Mouse (Mus musculus): ENCODE results near the gene Ifna14. TPM values are rescaled to one million over a fixed set of nuclear protein-coding genes. Genes with fewer than 3 reads are reported as not detected.

The Ifna14 gene
- polyA plus RNA-seq, 2 experiments = not detected

- H3K36me3 ChIP-seq (replicated peaks; ENCODE audit: control insufficient read depth, insufficient read depth, low read depth) = no peaks in the 10 kb centered on the region
- H3K27ac ChIP-seq = peak overlapping the region; percentile 70
- H3K27me3 ChIP-seq (ENCODE audit: control insufficient read depth, insufficient read depth, low read length) = no peaks in the 10 kb centered on the region
- peaks cover 22 to 34% of the 10 kb centered on the region in 2 experiments for H3K4me1 ChIP-seq (replicated peaks; ENCODE audit: control insufficient read depth in 2 of 2, insufficient read depth in 2 of 2, low read length in 1 of 2)
- DNase-seq (ENCODE audit: low read depth in 3 of 3, low spot score in 3 of 3) (peak; percentile 52 to 70 (median 52)), ATAC-seq (ENCODE audit: insufficient read depth) (peak; percentile 97)
- no peaks in the 10 kb centered on the region for H3K9me3 ChIP-seq (ENCODE audit: control insufficient read depth, low read length)
- peak overlapping the region; percentile 31 for H3K9ac ChIP-seq (replicated peaks)
- H3K4me2 ChIP-seq (ENCODE audit: low read depth) = peak overlapping the region; percentile 49
- no peak for TF ChIP-seq CTCF (IDR thresholded peaks at IDR 0.05; ENCODE audit: low read depth)
- TF ChIP-seq EP300 (IDR thresholded peaks at IDR 0.05; ENCODE audit: low read depth) = peak; percentile 88
- 11% methylated on average over 1 of the region's 1 CpGs for WGBS (ENCODE audit: insufficient replicate concordance)
- no peak overlapping the region for H3K4me3 ChIP-seq (ENCODE audit: insufficient read depth in 1 of 2, low read depth in 2 of 2, low read length in 2 of 2)
Observed at GRCm38 (mm10) chr4:88535742-88536141, 35.9 kb downstream of the Ifna14 start.

- H3K4me3 ChIP-seq (ENCODE audit: insufficient read depth in 1 of 2, low read depth in 2 of 2, low read length in 2 of 2) = no peak overlapping the region
- 67% methylated on average over 1 of the region's 1 CpGs for WGBS (ENCODE audit: insufficient replicate concordance)
- no peaks in the 10 kb centered on the region for H3K27me3 ChIP-seq (ENCODE audit: control insufficient read depth, insufficient read depth, low read length)
- H3K9me3 ChIP-seq (ENCODE audit: control insufficient read depth, low read length) = no peaks in the 10 kb centered on the region
- peaks cover 22 to 34% of the 10 kb centered on the region in 2 experiments for H3K4me1 ChIP-seq (replicated peaks; ENCODE audit: control insufficient read depth in 2 of 2, insufficient read depth in 2 of 2, low read length in 1 of 2)
- TF ChIP-seq EP300 (IDR thresholded peaks at IDR 0.05; ENCODE audit: low read depth) (no peak), CTCF (IDR thresholded peaks at IDR 0.05; ENCODE audit: low read depth) (no peak)
- no peak overlapping the region for H3K4me2 ChIP-seq (ENCODE audit: low read depth)
- DNase-seq (ENCODE audit: low read depth in 3 of 3, low spot score in 3 of 3) (no peak), ATAC-seq (ENCODE audit: insufficient read depth) (no peak)
- H3K27ac ChIP-seq = no peak overlapping the region; the same call in 1 of the 2 replicates
- no peaks in the 10 kb centered on the region for H3K36me3 ChIP-seq (replicated peaks; ENCODE audit: control insufficient read depth, insufficient read depth, low read depth)
- no peak overlapping the region for H3K9ac ChIP-seq (replicated peaks)
Observed at GRCm38 (mm10) chr4:88534903-88535302, 36.7 kb downstream of the Ifna14 start.

- Histone ChIP-seq H3K9me3 (ENCODE audit: control insufficient read depth, low read length) (no peaks in the 10 kb centered on the region), H3K4me3 (ENCODE audit: insufficient read depth in 1 of 2, low read depth in 2 of 2, low read length in 2 of 2) (no peak overlapping the region), H3K4me2 (ENCODE audit: low read depth) (no peak overlapping the region), H3K4me1 (replicated peaks; ENCODE audit: control insufficient read depth in 2 of 2, insufficient read depth in 2 of 2, low read length in 1 of 2) (peaks cover 22 to 32% of the 10 kb centered on the region in 2 experiments), H3K27ac (no peak overlapping the region), H3K36me3 (replicated peaks; ENCODE audit: control insufficient read depth, insufficient read depth, low read depth) (no peaks in the 10 kb centered on the region), H3K9ac (replicated peaks) (no peak overlapping the region), H3K27me3 (ENCODE audit: control insufficient read depth, insufficient read depth, low read length) (no peaks in the 10 kb centered on the region)
- no peak for ATAC-seq (ENCODE audit: insufficient read depth)
- no peak for DNase-seq (ENCODE audit: low read depth in 3 of 3, low spot score in 3 of 3)
- 82% methylated on average over 2 of the region's 2 CpGs for WGBS (ENCODE audit: insufficient replicate concordance)
- no peak for TF ChIP-seq EP300 (IDR thresholded peaks at IDR 0.05; ENCODE audit: low read depth)
- TF ChIP-seq CTCF (IDR thresholded peaks at IDR 0.05; ENCODE audit: low read depth) = no peak
Observed at GRCm38 (mm10) chr4:88533499-88533898, 38.1 kb downstream of the Ifna14 start.

- Histone ChIP-seq H3K27me3 (ENCODE audit: control insufficient read depth, insufficient read depth, low read length) (no peaks in the 10 kb centered on the region), H3K4me1 (replicated peaks; ENCODE audit: control insufficient read depth in 2 of 2, insufficient read depth in 2 of 2, low read length in 1 of 2) (peaks cover 15 to 17% of the 10 kb centered on the region in 2 experiments), H3K27ac (no peak overlapping the region), H3K9me3 (ENCODE audit: control insufficient read depth, low read length) (no peaks in the 10 kb centered on the region), H3K4me3 (ENCODE audit: insufficient read depth in 1 of 2, low read depth in 2 of 2, low read length in 2 of 2) (no peak overlapping the region), H3K4me2 (ENCODE audit: low read depth) (no peak overlapping the region), H3K9ac (replicated peaks) (no peak overlapping the region), H3K36me3 (replicated peaks; ENCODE audit: control insufficient read depth, insufficient read depth, low read depth) (no peaks in the 10 kb centered on the region)
- no peak for DNase-seq (ENCODE audit: low read depth in 3 of 3, low spot score in 3 of 3)
- no peak for ATAC-seq (ENCODE audit: insufficient read depth)
- TF ChIP-seq EP300 (IDR thresholded peaks at IDR 0.05; ENCODE audit: low read depth) (no peak), CTCF (IDR thresholded peaks at IDR 0.05; ENCODE audit: low read depth) (no peak)
- whole genome bisulfite sequencing (ENCODE audit: insufficient replicate concordance) = 68% methylated on average over 2 of the region's 2 CpGs
Observed at GRCm38 (mm10) chr4:88530892-88531291, 40.7 kb downstream of the Ifna14 start.

- 55% methylated on average over 4 of the region's 4 CpGs for WGBS (ENCODE audit: insufficient replicate concordance)
- TF ChIP-seq CTCF (IDR thresholded peaks at IDR 0.05; ENCODE audit: low read depth) (no peak), EP300 (IDR thresholded peaks at IDR 0.05; ENCODE audit: low read depth) (no peak)
- H3K27me3 ChIP-seq (ENCODE audit: control insufficient read depth, insufficient read depth, low read length) = no peaks in the 10 kb centered on the region
Observed at GRCm38 (mm10) chr4:88530271-88530670, 41.3 kb downstream of the Ifna14 start.

More at GRCm38 (mm10) chr4:88530271-88530670, 41.3 kb downstream of the Ifna14 start:
- no peak for DNase-seq (ENCODE audit: low read depth in 3 of 3, low spot score in 3 of 3)
- Histone ChIP-seq H3K36me3 (replicated peaks; ENCODE audit: control insufficient read depth, insufficient read depth, low read depth) (no peaks in the 10 kb centered on the region), H3K4me2 (ENCODE audit: low read depth) (no peak overlapping the region), H3K27ac (no peak overlapping the region), H3K4me1 (replicated peaks; ENCODE audit: control insufficient read depth in 2 of 2, insufficient read depth in 2 of 2, low read length in 1 of 2) (peaks cover 11 to 17% of the 10 kb centered on the region in 2 experiments), H3K9ac (replicated peaks) (no peak overlapping the region), H3K4me3 (ENCODE audit: insufficient read depth in 1 of 2, low read depth in 2 of 2, low read length in 2 of 2) (no peak overlapping the region), H3K9me3 (ENCODE audit: control insufficient read depth, low read length) (no peaks in the 10 kb centered on the region)
- ATAC-seq (ENCODE audit: insufficient read depth) = no peak

Measured in liver, embryonic 14.5 days (tissue).